Mouse (Mus musculus): ENCODE results near the gene Gm28038.

The Gm28038 gene

GRCm38 (mm10) chr2:30345971-30346676 lies 65.3 kb downstream of the Gm28038 start:
- DNase-seq (ENCODE audit: low spot score in 2 of 2), result no peak

- DNase-seq (ENCODE audit: low spot score in 2 of 2), result no peak
Observed at GRCm38 (mm10) chr2:30349196-30349595, 68.4 kb downstream of the Gm28038 start.
